ENCODE assay signal across 10 mouse cellular contexts in genomic region chr17:24000404-24000803, GRCm38 (mm10). TPM values are rescaled to one million over a fixed set of nuclear protein-coding genes. Genes with fewer than 3 reads are reported as not detected.
DNase-seq lines count a peak whose midpoint lies in the region; ATAC-seq and TF ChIP-seq lines count a peak whose summit lies in the region.
"Had no signal": no experiment of that assay in that cellular context is flagged by ENCODE, and none has a peak within 500 bp of the region (broad histone marks: within the 10 kb centered on the region; RNA-seq: fewer than 3 reads in every experiment).

No protein-coding gene starts in this region.

- no peaks in the 10 kb centered on the region for H3K27me3 ChIP-seq in heart, postnatal 0 days (ENCODE audit: control insufficient read depth, insufficient read depth, low read length)
- no peaks in the 10 kb centered on the region for H3K27me3 ChIP-seq in forebrain, embryonic 10.5 days (ENCODE audit: poor library complexity, severe bottlenecking)
- H3K27me3 ChIP-seq in forebrain, embryonic 13.5 days, result no peaks in the 10 kb centered on the region
- H3K27me3 ChIP-seq: neural tube, embryonic 12.5 days had no signal

- peak; percentile 88 for TF ChIP-seq EP300 in heart, postnatal 0 days (IDR thresholded peaks at IDR 0.05; ENCODE audit: low read depth)

- peak overlapping the region; percentile 70 for H3K27ac ChIP-seq in heart, postnatal 0 days (ENCODE audit: low read depth)
- no peak overlapping the region for H3K27ac ChIP-seq in forebrain, embryonic 10.5 days
- H3K27ac ChIP-seq in forebrain, embryonic 13.5 days, result no peak overlapping the region
- H3K27ac ChIP-seq: neural tube, embryonic 12.5 days had no signal

- intact Hi-C loops in left cerebral cortex, postnatal 14 days (cut with DNase I), result no loop called here

- no peak for TF ChIP-seq CTCF in heart, postnatal 0 days (IDR thresholded peaks at IDR 0.05; ENCODE audit: low read depth)

- H3K9me3 ChIP-seq in heart, postnatal 0 days (replicated peaks; ENCODE audit: control insufficient read depth, low read length), result no peaks in the 10 kb centered on the region
- H3K9me3 ChIP-seq in forebrain, embryonic 10.5 days, result no peaks in the 10 kb centered on the region
- H3K9me3 ChIP-seq in forebrain, embryonic 13.5 days (replicated peaks), result no peaks in the 10 kb centered on the region
- H3K9me3 ChIP-seq: neural tube, embryonic 12.5 days had no signal

- H3K4me3 ChIP-seq in heart, postnatal 0 days (ENCODE audit: low read depth, low read length), result no peak overlapping the region
- H3K4me3 ChIP-seq in forebrain, embryonic 10.5 days, result no peak overlapping the region
- no peak overlapping the region for H3K4me3 ChIP-seq in forebrain, embryonic 13.5 days
- H3K4me3 ChIP-seq: neural tube, embryonic 12.5 days had no signal

- no peak overlapping the region for H3K9ac ChIP-seq in heart, postnatal 0 days (replicated peaks; ENCODE audit: low read depth, low read length)
- no peak overlapping the region for H3K9ac ChIP-seq in forebrain, embryonic 13.5 days
- H3K9ac ChIP-seq: neural tube, embryonic 12.5 days had no signal

- peak; percentile 89 for ATAC-seq in heart, postnatal 0 days (ENCODE audit: insufficient read depth, low read depth)
- ATAC-seq in forebrain, embryonic 13.5 days, result no peak

- WGBS in heart, postnatal 0 days, result 9% methylated on average over 5 of the region's 5 CpGs
- 78% methylated on average over 5 of the region's 5 CpGs for WGBS in forebrain, embryonic 10.5 days
- WGBS in forebrain, embryonic 13.5 days, result 84% methylated on average over 5 of the region's 5 CpGs

- peaks cover 9% of the 10 kb centered on the region for H3K4me1 ChIP-seq in heart, postnatal 0 days (ENCODE audit: control insufficient read depth, insufficient read depth)
- H3K4me1 ChIP-seq in forebrain, embryonic 10.5 days, result peaks cover 12% of the 10 kb centered on the region
- H3K4me1 ChIP-seq in forebrain, embryonic 13.5 days, result no peaks in the 10 kb centered on the region
- H3K4me1 ChIP-seq: neural tube, embryonic 12.5 days had no signal

- no peaks in the 10 kb centered on the region for H3K36me3 ChIP-seq in heart, postnatal 0 days (replicated peaks; ENCODE audit: control insufficient read depth, insufficient read depth, low read length)
- H3K36me3 ChIP-seq in forebrain, embryonic 10.5 days (replicated peaks), result no peaks in the 10 kb centered on the region
- H3K36me3 ChIP-seq in forebrain, embryonic 13.5 days (ENCODE audit: poor library complexity, severe bottlenecking), result no peaks in the 10 kb centered on the region
- H3K36me3 ChIP-seq: neural tube, embryonic 12.5 days had no signal

- H3K4me2 ChIP-seq in heart, postnatal 0 days (ENCODE audit: low read depth, low read length), result no peak overlapping the region
- no peak overlapping the region for H3K4me2 ChIP-seq in forebrain, embryonic 13.5 days
- H3K4me2 ChIP-seq: neural tube, embryonic 12.5 days had no signal

- peak; percentile 43 for DNase-seq in MN1 (ENCODE audit: low spot score)
- DNase-seq in brain, adult 2 months (ENCODE audit: low read depth, low spot score), result peak; percentile 88
- DNase-seq in heart, postnatal 0 days (ENCODE audit: low spot score), result peak; percentile 84
- DNase-seq in left cerebral cortex, postnatal 14 days (ENCODE audit: low spot score in 2 of 2), result peak; percentile 69 to 94
- no peak for DNase-seq in forebrain, embryonic 10.5 days (ENCODE audit: extremely low spot score, low spot score)
- DNase-seq in cerebellum, adult 11 months, result no peak
- no peak for DNase-seq in c-Kit-positive CD71-positive TER-119-positive erythroid progenitor cells, embryonic 14.5 days (ENCODE audit: low spot score)

RNA-seq across cellular contexts. Expression of gene Prss22, which starts 2.5 kb away (rescaled TPM):
- total RNA-seq in heart, postnatal 0 days (2014; rRNA removed; ENCODE audit: low replicate concordance), result 0.15 TPM in 1 of 2 replicates, not detected in the other
- not detected in 2 replicates for polyA plus RNA-seq in heart, postnatal 0 days (2015; fragmentation: Nextera tagmentation; extraction: Ambion mirVana)
- 1 to 10 TPM; 1.8 to 2.2 TPM for total RNA-seq in left cerebral cortex, postnatal 14 days (2021)
- polyA plus RNA-seq in forebrain, embryonic 10.5 days (2016; fragmentation: Nextera tagmentation; extraction: Ambion mirVana), result 0.58 and 0.63 TPM in 2 replicates
- not detected in 2 replicates for polyA plus RNA-seq in forebrain, embryonic 13.5 days (2015; fragmentation: Nextera tagmentation; extraction: Ambion mirVana)
- total RNA-seq: adrenal gland, adult 18-20 months had no signal

RNA-seq across cellular contexts. Expression of gene Prss30, which starts 20.0 kb away (rescaled TPM):
- total RNA-seq in heart, postnatal 0 days (2014; rRNA removed; ENCODE audit: low replicate concordance), result not detected in 2 replicates
- not detected in 2 replicates for polyA plus RNA-seq in heart, postnatal 0 days (2015; fragmentation: Nextera tagmentation; extraction: Ambion mirVana)
- under 1 TPM; 0.48 to 0.93 TPM for total RNA-seq in left cerebral cortex, postnatal 14 days (2021)
- polyA plus RNA-seq in forebrain, embryonic 10.5 days (2016; fragmentation: Nextera tagmentation; extraction: Ambion mirVana), result not detected in 2 replicates
- not detected in 2 replicates for polyA plus RNA-seq in forebrain, embryonic 13.5 days (2015; fragmentation: Nextera tagmentation; extraction: Ambion mirVana)
- polyA plus RNA-seq: neural tube, embryonic 12.5 days had no signal

RNA-seq across cellular contexts. Expression of gene Prss27, which starts 37.5 kb away (rescaled TPM):
- 0.99 and 1.1 TPM in 2 replicates for total RNA-seq in heart, postnatal 0 days (2014; rRNA removed; ENCODE audit: low replicate concordance)
- polyA plus RNA-seq in heart, postnatal 0 days (2015; fragmentation: Nextera tagmentation; extraction: Ambion mirVana), result not detected in 2 replicates
- not detected for total RNA-seq in left cerebral cortex, postnatal 14 days (2021)
- 0.11 and 0.16 TPM in 2 replicates for polyA plus RNA-seq in forebrain, embryonic 10.5 days (2016; fragmentation: Nextera tagmentation; extraction: Ambion mirVana)
- polyA plus RNA-seq in forebrain, embryonic 13.5 days (2015; fragmentation: Nextera tagmentation; extraction: Ambion mirVana), result 0.19 and 0.26 TPM in 2 replicates

RNA-seq across cellular contexts. Expression of gene Sbpl, which starts 45.3 kb away (rescaled TPM):
- not detected in 2 replicates for total RNA-seq in heart, postnatal 0 days (2014; rRNA removed; ENCODE audit: low replicate concordance)
- polyA plus RNA-seq in heart, postnatal 0 days (2015; fragmentation: Nextera tagmentation; extraction: Ambion mirVana), result not detected in 2 replicates
- total RNA-seq in left cerebral cortex, postnatal 14 days (2021), result not detected
- not detected in 2 replicates for polyA plus RNA-seq in forebrain, embryonic 10.5 days (2016; fragmentation: Nextera tagmentation; extraction: Ambion mirVana)
- polyA plus RNA-seq in forebrain, embryonic 13.5 days (2015; fragmentation: Nextera tagmentation; extraction: Ambion mirVana), result not detected in 2 replicates
- total RNA-seq: adrenal gland, adult 18-20 months had no signal
- polyA plus RNA-seq: neural tube, embryonic 12.5 days had no signal

RNA-seq across cellular contexts. Expression of gene Sbp, which starts 58.9 kb away (rescaled TPM):
- total RNA-seq in heart, postnatal 0 days (2014; rRNA removed; ENCODE audit: low replicate concordance), result not detected in 2 replicates
- polyA plus RNA-seq in heart, postnatal 0 days (2015; fragmentation: Nextera tagmentation; extraction: Ambion mirVana), result not detected in 2 replicates
- total RNA-seq in left cerebral cortex, postnatal 14 days (2021), result not detected
- not detected in 2 replicates for polyA plus RNA-seq in forebrain, embryonic 10.5 days (2016; fragmentation: Nextera tagmentation; extraction: Ambion mirVana)
- not detected in 2 replicates for polyA plus RNA-seq in forebrain, embryonic 13.5 days (2015; fragmentation: Nextera tagmentation; extraction: Ambion mirVana)
- total RNA-seq: adrenal gland, adult 18-20 months had no signal
- polyA plus RNA-seq: neural tube, embryonic 12.5 days had no signal

Comparison
In these comparisons a context has a peak if more than half of its experiments do, and no peak if none do; other contexts are left out.
1. DNase-seq: peak in MN1 (single experiment), brain, adult 2 months (single experiment), heart, postnatal 0 days (single experiment) and left cerebral cortex, postnatal 14 days (2 of 2); none in forebrain, embryonic 10.5 days (single experiment), cerebellum, adult 11 months (single experiment) and c-Kit-positive CD71-positive TER-119-positive erythroid progenitor cells, embryonic 14.5 days (single experiment).